Mouse (Mus musculus): ENCODE results near the gene Camta1.

Gene Camta1

DNA sequence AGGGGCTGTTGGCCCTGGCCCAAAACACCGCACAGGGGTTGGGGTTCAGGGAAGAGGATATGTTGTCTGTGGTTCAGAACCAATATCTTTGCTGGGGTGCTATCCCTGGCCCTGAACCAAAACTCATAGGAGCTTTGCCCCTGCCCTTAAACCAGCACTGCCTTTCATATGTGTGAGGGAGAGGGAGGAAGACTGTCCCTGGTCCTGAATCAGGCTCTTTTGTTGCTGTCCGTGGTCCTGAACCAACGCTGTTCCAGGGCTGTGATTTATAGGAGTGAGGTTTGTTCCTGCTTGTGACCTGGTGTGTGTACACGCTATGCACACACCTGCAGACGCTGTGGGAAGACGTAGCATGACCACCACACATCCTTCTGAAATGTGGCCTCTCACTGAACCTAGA lies 256.8 kb downstream of the Camta1 start:
- no peak for DNase-seq (ENCODE audit: low spot score in 2 of 2)

DNA sequence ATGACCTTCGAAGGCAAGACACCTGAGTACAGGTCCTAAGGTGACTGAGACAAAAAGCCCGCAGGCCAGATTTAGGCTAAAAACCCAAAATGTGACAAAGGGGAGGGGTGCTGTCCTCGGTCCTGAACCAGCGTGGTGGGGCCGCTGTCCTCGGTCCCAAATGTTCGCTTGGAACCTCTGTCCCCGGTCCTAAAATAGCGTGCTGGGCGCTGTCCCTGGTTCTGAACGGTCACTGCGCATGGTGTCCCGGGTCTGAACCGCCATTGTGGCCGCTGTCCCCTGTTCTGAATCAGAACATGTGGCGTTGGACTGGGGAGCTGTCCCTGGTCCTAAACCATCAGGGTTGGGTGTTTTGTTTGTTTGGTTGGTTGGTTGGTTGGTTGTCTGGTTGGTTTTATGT lies 257.2 kb downstream of the Camta1 start:
- DNase-seq (ENCODE audit: low spot score in 2 of 2) = peak in 1 of 2 experiments; percentile 22

DNA sequence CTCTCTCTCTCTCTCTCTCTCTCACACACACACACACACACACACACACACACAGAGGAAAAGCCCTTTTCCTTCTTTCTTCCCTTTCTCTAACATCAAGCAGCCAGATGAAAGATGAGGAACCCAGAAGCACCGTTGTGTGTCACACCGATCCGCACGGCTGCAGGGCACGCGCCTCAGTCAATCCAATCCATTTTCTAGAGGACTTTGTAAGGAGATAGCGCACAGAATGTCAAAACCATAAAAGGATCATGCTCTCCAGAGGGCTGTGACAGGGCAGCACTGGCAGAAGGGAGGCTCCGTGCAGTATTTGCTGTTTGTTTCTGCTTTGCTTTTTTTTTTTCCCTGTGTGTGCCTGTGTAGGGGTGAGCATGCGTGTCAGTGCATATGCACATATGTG lies 258.1 kb downstream of the Camta1 start:
- DNase-seq (ENCODE audit: low spot score in 2 of 2) = no peak

GRCm38 (mm10) chr4:151595116-151595515 lies 266.6 kb downstream of the Camta1 start:
- no peak for DNase-seq (ENCODE audit: low spot score in 2 of 2)

GRCm38 (mm10) chr4:151593042-151593441 lies 268.6 kb downstream of the Camta1 start:
- peak in 1 of 2 experiments; percentile 43 for DNase-seq (ENCODE audit: low spot score in 2 of 2)

- no peak for DNase-seq (ENCODE audit: low spot score in 2 of 2)
These were observed 275.6 kb downstream of the Camta1 start for GRCm38 (mm10) chr4:151586074-151586473.

DNA sequence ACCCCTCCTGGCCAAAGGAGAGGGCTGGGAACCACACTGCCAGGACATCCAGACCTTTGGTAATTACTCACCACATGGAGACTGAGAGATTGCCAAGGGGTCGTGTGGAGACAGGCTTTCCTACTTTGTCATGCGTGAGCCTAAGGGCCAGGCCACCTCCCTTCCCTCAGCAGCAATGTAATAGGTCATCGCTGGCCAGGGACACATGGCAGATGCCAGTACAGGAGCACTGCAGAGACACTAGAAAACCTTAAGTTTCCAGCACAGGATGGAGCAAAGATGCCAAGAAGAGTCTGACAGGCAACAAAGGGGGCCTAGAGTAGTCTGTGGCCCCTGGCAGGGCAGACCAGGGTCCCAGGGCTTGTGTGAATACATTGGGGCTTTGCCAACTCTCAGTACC lies 283.7 kb downstream of the Camta1 start:
- DNase-seq (ENCODE audit: low spot score in 2 of 2) = no peak

GRCm38 (mm10) chr4:151576291-151577108 lies 285.2 kb downstream of the Camta1 start:
- DNase-seq (ENCODE audit: low spot score in 2 of 2) = peak in 1 of 2 experiments; percentile 54

DNA sequence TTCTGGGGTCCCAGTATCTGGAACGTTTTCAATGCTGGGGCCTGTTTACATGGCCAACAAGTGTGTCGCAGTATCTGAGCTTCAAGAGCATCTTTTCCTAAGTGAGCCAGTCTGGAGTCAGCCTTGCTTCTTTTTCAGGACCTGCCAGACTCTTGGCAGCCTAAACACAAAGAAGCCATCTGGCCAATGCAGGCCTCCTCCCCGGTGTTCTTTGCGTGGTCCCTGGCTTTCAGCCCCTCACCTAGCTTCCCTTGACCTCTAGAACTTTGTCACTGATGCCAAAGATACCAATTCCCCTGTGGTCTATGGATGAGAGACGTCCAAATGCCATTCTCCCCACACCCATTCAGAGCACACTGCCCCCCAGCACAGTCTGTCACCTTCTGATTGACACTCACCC lies 289.0 kb downstream of the Camta1 start:
- no peak for DNase-seq (ENCODE audit: low spot score in 2 of 2)

DNA sequence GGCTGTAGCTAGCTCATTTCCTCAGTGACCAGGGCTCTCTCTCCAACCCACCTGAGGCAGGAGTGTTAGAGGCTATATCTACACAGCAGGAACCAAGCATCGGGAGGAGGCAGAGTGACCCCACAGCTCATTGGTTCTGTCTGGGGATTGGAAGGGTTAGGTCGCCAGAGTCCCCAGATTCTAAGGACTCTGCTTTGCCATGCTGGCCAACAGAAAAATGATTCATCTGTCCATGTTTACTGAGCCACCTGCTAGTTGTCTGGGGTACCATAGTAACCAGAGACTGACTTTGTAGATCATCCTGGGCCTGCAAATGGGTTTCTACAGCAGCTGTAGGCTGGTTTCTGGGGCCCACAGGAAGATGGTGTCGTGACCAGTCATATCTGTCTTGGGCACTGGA lies 292.1 kb downstream of the Camta1 start:
- DNase-seq (ENCODE audit: low spot score in 2 of 2) = no peak

DNA sequence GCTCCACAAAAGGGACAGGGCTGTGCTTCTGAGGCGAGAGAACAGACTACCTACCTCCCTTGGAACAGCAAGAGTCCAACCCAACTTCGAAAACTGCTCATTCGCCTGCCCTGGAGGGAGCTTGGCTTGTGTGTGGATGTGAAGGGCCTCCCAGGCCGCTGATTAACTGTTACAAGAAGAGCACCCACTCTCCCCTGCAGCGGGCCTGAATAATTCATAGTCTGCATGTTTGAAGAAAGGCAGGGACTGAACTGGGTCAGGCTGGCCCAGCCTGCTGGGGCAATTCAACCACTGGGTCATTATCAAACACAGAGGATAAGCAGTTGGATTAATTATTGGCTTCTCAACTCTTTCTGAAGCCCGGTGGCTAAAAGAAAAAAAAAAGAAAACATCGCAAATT lies 292.8 kb downstream of the Camta1 start:
- no peak for DNase-seq (ENCODE audit: low spot score in 2 of 2)

DNA sequence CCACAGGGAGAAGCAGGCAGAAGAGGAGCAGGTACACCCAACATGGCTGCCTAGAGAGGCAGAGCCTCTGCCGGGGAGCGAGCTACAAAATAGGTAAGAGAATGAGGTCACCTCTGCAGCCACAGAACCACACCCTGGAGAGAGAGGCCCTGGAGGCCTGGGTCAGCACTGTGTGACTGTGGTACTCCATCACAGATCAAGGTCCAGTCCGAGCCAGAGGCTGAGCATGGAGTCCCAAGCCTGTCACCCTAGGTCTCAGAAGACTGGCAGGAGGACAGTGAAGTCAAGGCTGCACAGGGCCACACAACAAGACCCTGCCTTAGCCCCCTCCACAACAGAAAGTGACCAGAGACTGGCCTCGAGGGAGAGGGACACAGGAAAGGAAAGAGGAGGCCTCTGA lies 294.6 kb downstream of the Camta1 start:
- no peak for DNase-seq (ENCODE audit: low spot score in 2 of 2)

GRCm38 (mm10) chr4:151555505-151555904 lies 306.2 kb downstream of the Camta1 start:
- no peak for DNase-seq (ENCODE audit: low spot score in 2 of 2)

GRCm38 (mm10) chr4:151549523-151549922 lies 312.2 kb downstream of the Camta1 start:
- no peak for DNase-seq (ENCODE audit: low spot score in 2 of 2)

DNA sequence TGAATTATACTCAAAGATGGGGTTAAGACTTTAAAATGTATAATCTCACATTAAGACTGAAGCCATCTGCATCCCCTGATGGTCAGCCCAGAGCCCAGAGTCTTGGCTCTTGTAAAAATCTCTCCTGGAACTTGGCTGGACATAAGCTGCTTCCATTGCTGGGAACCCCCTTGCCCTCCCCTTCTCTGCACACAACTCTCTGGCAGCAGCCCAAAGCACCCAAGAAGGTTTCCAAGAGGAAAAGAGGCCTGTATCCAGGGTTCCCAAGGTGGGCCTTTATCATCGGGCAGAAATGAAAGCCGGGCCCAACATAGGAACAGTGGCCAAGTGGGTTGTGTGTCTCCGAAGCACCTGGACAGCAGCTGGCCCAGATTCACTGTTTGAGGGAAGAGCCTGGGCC lies 316.2 kb downstream of the Camta1 start:
- DNase-seq (ENCODE audit: low spot score in 2 of 2) = no peak

DNA sequence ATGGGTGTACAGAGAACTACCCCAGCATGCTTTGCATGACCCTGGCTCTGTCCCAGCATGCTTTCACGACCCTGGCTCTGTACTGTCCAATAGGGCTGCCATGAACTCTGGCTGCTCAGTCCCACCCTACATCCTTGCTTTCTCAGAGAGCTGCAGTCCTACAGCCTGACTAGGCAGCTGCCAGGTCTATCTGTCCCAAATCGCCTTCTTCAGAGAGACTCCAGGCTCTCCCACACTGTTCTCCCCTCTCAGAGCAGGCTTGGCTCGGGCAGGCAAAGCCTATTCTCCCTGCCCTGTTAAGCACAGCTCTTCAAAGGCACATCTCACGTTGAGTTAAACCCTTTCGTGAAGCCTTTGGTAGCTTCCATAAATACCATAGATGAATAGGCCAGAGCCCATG lies 317.5 kb downstream of the Camta1 start:
- no peak for DNase-seq (ENCODE audit: low spot score in 2 of 2)

- DNase-seq (ENCODE audit: low spot score in 2 of 2) = no peak
These were observed 321.1 kb downstream of the Camta1 start for GRCm38 (mm10) chr4:151540546-151540945.

DNA sequence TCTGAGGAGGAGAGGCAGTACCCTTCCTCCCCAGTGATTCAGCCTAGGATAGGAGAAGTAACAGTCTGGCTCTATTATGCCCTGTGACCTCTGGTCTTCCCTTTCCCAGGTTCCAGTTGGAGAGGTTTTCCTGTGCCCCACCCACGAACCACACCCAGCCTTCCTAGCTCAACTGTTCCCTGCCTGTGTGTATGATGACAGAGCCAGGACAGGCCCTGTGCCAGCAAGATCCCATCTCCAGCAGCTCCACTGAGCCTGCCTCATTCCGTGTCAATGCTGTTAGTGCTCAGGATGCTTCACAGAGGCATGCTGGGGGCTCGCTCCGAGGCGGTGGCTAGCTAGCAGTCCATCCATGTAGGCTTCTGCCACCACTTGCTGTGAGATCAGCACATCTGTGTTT lies 321.8 kb downstream of the Camta1 start:
- no peak for DNase-seq (ENCODE audit: low spot score in 2 of 2)

GRCm38 (mm10) chr4:151539167-151539525 lies 322.5 kb downstream of the Camta1 start:
- DNase-seq (ENCODE audit: low spot score in 2 of 2) = no peak

- DNase-seq (ENCODE audit: low spot score in 2 of 2) = peak in 1 of 2 experiments; percentile 14
These were observed 323.1 kb downstream of the Camta1 start for GRCm38 (mm10) chr4:151538446-151539166.

GRCm38 (mm10) chr4:151535916-151536450 lies 325.7 kb downstream of the Camta1 start:
- DNase-seq (ENCODE audit: low spot score in 2 of 2) = no peak

DNA sequence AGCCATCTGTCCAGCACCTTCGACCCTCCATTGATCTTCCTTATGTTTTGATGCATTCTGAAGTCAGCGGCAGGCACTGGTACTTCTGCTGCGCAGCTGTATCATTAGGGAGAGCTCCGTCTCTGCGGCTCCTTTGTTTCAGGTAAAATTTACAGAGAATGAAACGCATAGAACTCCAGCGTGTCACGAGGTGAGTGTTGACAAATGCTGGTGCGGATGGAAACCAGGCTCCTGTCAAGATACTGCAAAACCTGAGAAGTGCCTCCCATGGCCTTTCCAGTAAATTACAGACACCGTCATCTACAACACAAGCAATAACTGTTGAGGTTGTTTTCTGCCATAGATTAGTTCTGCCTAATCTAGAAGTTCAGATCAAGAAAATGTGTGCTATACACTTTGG lies 328.2 kb downstream of the Camta1 start:
- no peak for DNase-seq (ENCODE audit: low spot score in 2 of 2)

- no peak for DNase-seq (ENCODE audit: low spot score in 2 of 2)
These were observed 333.2 kb downstream of the Camta1 start for GRCm38 (mm10) chr4:151528436-151528835.

All from left cerebral cortex, adult 9 months (tissue).